Mouse (Mus musculus) layer of hippocampus, adult 11-12 months (tissue): ENCODE measurements around the gene Ddn.

ENCODE experiments used
- DNase-seq: peaks from one replicate; pipeline ENCODE4 v3.0.0; 2022; ENCODE audit warnings: low spot score

Ddn gene

GRCm38 (mm10) chr15:98772511-98773211 lies 36.6 kb downstream of the Ddn start:
- no peak for DNase-seq

GRCm38 (mm10) chr15:98771813-98772425 lies 37.4 kb downstream of the Ddn start:
- DNase-seq: no peak

GRCm38 (mm10) chr15:98768259-98768658 lies 41.0 kb downstream of the Ddn start:
- DNase-seq: no peak

- no peak for DNase-seq
Measured at GRCm38 (mm10) chr15:98765929-98766328, 43.4 kb downstream of the Ddn start.

GRCm38 (mm10) chr15:98762670-98763529 lies 46.4 kb downstream of the Ddn start, which contains the start of gene Arf3:
Gene Arf3 (minus strand): TSS chr15:98763214.
- DNase-seq: peak; percentile 95

- peak; percentile 80 for DNase-seq
Measured at GRCm38 (mm10) chr15:98762201-98762621, 47.1 kb downstream of the Ddn start.

GRCm38 (mm10) chr15:98754125-98754524 lies 55.2 kb downstream of the Ddn start:
- DNase-seq: no peak
